Mouse (Mus musculus): ENCODE measurements around the gene Slc17a2.

DNA sequence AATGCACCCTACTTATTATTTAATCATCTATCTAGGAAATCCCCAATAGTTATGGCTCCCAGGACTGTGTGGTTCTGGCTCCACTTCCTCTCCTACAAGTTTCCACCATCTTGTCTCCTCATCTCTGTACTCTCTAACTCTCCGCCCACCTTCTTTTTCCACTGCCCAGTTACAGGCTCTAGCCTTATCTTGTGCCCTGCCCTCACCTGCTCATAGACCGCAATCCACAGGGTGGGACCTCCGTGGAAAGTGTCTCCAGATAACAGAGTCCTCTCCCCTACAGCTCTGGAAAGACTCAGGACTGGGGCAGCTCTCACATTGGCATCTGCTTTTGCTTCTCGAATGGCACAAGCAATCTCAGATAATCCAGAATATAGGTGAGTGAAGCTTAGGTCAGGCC lies 27.8 kb upstream of the Slc17a2 start:
- TF ChIP-seq CTCF (IDR thresholded peaks at IDR 0.05; ENCODE audit: control insufficient read depth, insufficient read depth, insufficient replicate concordance, low read depth, low read length) (no peak), POLR2A (IDR thresholded peaks at IDR 0.05; ENCODE audit: control insufficient read depth, low read depth, low read length) (no peak)

All from testis, adult 2 months (tissue).